Mouse (Mus musculus): ENCODE data around the gene Lin37. TPM values are rescaled to one million over a fixed set of nuclear protein-coding genes. Genes with fewer than 3 reads are reported as not detected.

Gene Lin37
- total RNA-seq, 4 experiments from 2014 or later, result 8.1 to 12.4 (median 11.0) TPM

GRCm38 (mm10) chr7:30553021-30553589, 6.5 kb downstream of the Lin37 start:
- peak; percentile 50 to 72 for DNase-seq (ENCODE audit: low spot score in 2 of 2)

GRCm38 (mm10) chr7:30552102-30553020, 7.3 kb downstream of the Lin37 start, which contains the start of the genes Hspb6 and Proser3:
Hspb6 (plus strand) TSS chr7:30552178.
Proser3 (minus strand) TSS chr7:30552299.
- DNase-seq (ENCODE audit: low spot score in 2 of 2), result peak; percentile 95 to 96

- DNase-seq (ENCODE audit: low spot score in 2 of 2), result no peak
Observed at GRCm38 (mm10) chr7:30551445-30552101, 8.1 kb downstream of the Lin37 start.

GRCm38 (mm10) chr7:30550603-30551002, 9.0 kb downstream of the Lin37 start:
- DNase-seq (ENCODE audit: low spot score in 2 of 2), result no peak

- DNase-seq (ENCODE audit: low spot score in 2 of 2), result no peak
Observed at GRCm38 (mm10) chr7:30549880-30550279, 9.8 kb downstream of the Lin37 start.

GRCm38 (mm10) chr7:30544327-30544726, 15.3 kb downstream of the Lin37 start:
- no peak for DNase-seq (ENCODE audit: low spot score in 2 of 2)

- no peak for DNase-seq (ENCODE audit: low spot score in 2 of 2)
Observed at GRCm38 (mm10) chr7:30540572-30540971, 19.1 kb downstream of the Lin37 start.

GRCm38 (mm10) chr7:30534633-30535577, 24.7 kb downstream of the Lin37 start, which contains the start of gene Arhgap33:
Arhgap33 (minus strand) TSS chr7:30535060.
- DNase-seq (ENCODE audit: low spot score in 2 of 2), result peak; percentile 91 to 93

- no peak for DNase-seq (ENCODE audit: low spot score in 2 of 2)
Observed at GRCm38 (mm10) chr7:30533941-30534632, 25.6 kb downstream of the Lin37 start.

- DNase-seq (ENCODE audit: low spot score in 2 of 2), result no peak
Observed at GRCm38 (mm10) chr7:30532931-30533330, 26.7 kb downstream of the Lin37 start.

GRCm38 (mm10) chr7:30531291-30531815, 28.3 kb downstream of the Lin37 start:
- DNase-seq (ENCODE audit: low spot score in 2 of 2), result no peak

- no peak for DNase-seq (ENCODE audit: low spot score in 2 of 2)
Observed at GRCm38 (mm10) chr7:30526981-30527380, 32.7 kb downstream of the Lin37 start.

- no peak for DNase-seq (ENCODE audit: low spot score in 2 of 2)
Observed at GRCm38 (mm10) chr7:30526399-30526798, 33.2 kb downstream of the Lin37 start.

GRCm38 (mm10) chr7:30525954-30526353, 33.7 kb downstream of the Lin37 start:
- no peak for DNase-seq (ENCODE audit: low spot score in 2 of 2)

- DNase-seq (ENCODE audit: low spot score in 2 of 2), result no peak
Observed at GRCm38 (mm10) chr7:30524487-30524886, 35.2 kb downstream of the Lin37 start.

GRCm38 (mm10) chr7:30522871-30523270, 36.8 kb downstream of the Lin37 start:
- no peak for DNase-seq (ENCODE audit: low spot score in 2 of 2)

GRCm38 (mm10) chr7:30520856-30521255, 38.8 kb downstream of the Lin37 start:
- DNase-seq (ENCODE audit: low spot score in 2 of 2), result no peak

GRCm38 (mm10) chr7:30520396-30520795, 39.2 kb downstream of the Lin37 start:
- no peak for DNase-seq (ENCODE audit: low spot score in 2 of 2)

- DNase-seq (ENCODE audit: low spot score in 2 of 2), result no peak
Observed at GRCm38 (mm10) chr7:30518325-30518724, 41.3 kb downstream of the Lin37 start.
